Mouse (Mus musculus) bone marrow macrophage, adult 2 months (primary cell): Measurements from ENCODE around the gene Col4a2.

Source experiments
- CTCF ChIP-seq: IDR thresholded peaks from 2 replicates; pipeline ENCODE4 v1.5.1; 2012; ENCODE audit warnings: low read depth, mild to moderate bottlenecking, low read length, moderate library complexity
- POLR2A ChIP-seq: IDR thresholded peaks from 2 replicates; pipeline ENCODE4 v1.6.1; 2012; ENCODE audit warnings: mild to moderate bottlenecking, low read depth, low read length, borderline replicate concordance

DNA sequence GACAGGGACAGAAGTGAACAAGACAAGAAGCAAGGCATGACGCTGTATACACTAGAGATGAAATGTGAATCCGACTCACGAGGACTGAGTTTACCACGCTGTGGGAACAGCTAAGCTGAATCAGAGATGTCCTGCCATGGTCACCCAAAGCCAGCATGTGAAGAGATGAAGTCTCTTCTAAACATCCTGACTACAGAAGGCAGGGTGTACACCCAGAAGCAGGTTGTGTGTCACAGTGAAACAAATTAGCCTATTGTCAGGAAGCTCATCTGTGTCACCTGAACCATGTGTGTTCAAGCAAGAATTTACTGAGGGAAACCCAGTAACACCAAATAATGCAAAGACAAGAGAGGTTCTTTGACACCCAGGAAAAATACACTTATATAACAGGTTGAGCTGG lies 153.0 kb downstream of the Col4a2 start:
- TF ChIP-seq POLR2A (no peak), CTCF (no peak)
